Mouse (Mus musculus) adrenal gland, adult 18-20 months (tissue): Measurements from ENCODE around the gene Misp. TPM values are rescaled to one million over a fixed set of nuclear protein-coding genes. Genes with fewer than 3 reads are reported as not detected.
A peak's percentile ranks its signal among the peaks of the same experiment; 100 is the strongest.

Source experiments
- DNase-seq, 2 experiments: peaks; one replicate each; pipeline ENCODE4 v3.0.0; 2021 to 2022; ENCODE audit warnings: low spot score in 2 of 2
- microRNA-seq, 2 experiments: library from miRNA; unstranded; fragments of <30 nt; microRNA quantifications; one replicate each; pipeline ENCODE4 v1.2.0; 2021; ENCODE audit warnings: borderline number of aligned reads in 2 of 2
- total RNA-seq, 2 experiments: library from RNA; stranded (reverse); gene quantifications; 1 replicate in 1 of 2; 2 replicates in 1 of 2; pipeline ENCODE4 v1.2.3; 2021

Gene Misp
- total RNA-seq, 2 experiments from 2014 or later, result 0.60 to 0.74 TPM

DNA sequence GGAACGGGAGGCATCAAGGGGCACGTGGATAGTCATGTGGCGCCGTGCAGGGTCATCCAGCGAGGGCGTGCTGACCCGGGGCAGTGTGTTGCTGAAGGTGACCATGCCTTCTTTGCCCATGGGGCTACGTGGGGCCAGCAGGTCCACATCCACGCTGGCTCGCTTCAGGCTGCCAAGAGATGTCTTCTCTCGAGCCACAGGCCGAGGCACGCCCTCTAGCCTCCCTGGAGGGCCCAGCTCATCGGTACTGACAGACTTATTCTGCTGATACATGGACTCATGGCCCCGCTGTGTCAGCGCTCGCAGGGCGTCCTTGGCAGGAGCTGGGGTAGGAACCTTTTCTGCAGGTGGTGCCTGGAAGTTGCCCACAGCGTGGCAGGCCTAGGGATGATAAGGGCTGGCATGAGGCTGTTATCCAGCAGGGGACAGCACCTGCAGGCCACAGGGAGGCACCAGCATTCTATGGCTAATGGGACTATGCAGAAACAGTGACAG lies 45.1 kb downstream of the Misp start:
- peak in 1 of 2 experiments; percentile 35 for DNase-seq

DNA sequence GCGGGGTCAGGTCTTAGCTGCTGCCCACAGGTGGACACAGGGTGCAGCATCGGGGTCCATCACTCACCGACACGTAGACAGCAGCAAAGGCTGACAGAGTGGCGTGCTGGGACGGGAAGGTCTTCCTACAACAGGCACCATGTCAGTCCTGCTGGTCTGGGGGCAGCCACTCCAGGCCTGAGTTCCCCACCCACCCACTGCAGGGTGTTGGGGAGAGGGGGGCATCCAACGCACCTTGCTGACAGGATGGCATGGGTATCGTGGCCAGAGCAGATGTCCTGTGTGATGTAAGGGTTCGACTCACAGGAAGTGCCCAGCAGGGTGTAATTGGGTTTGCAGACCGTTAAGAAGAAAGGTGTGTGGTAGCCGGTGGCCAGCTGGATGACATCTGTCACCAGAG lies 45.8 kb downstream of the Misp start:
- DNase-seq, result no peak

DNA sequence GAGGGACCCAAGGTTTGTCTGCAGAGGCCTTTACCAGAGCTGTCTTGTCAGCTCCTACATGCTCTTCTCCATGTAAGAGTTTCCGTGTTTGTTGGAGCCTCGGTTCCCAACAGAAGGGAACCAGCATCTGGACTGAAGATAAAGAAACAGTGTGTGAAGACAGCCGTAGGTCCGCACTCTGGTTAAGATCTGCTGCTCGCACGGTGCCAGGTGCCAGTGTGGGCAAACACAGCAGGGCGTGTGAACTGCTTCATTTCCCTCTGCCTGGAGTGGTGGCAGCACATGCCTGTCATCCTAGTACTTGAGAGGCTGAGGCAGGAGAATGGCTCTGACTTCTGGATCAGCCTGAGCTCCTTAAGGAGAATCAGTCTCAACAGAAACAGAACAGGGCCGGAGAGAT lies 51.1 kb downstream of the Misp start:
- no peak for DNase-seq

DNA sequence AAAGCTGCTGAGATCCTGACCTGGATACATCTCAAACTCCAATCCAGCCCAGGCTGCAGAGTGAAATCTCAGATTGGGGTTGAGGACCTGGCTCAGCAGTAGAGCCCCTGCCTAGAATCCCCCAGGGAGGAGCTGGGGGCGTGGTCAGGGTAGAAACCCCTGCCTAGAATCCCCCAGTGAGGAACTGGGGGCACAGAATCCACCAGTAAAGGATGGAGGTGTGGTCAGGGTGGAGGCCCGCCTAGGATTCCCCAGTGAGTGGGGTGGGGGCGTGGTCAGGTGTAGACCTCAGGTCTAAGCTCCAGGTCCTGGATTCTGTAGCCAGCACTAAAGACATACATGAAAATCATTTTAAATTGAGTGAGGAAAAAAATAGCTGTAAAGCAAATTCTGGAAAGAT lies 52.1 kb downstream of the Misp start:
- DNase-seq, result no peak

- no peak for DNase-seq
These were observed 52.5 kb downstream of the Misp start for GRCm38 (mm10) chr10:79873313-79873712.

- no peak for DNase-seq
These were observed 53.0 kb downstream of the Misp start for GRCm38 (mm10) chr10:79873715-79874289.

- no peak for DNase-seq
These were observed 53.6 kb downstream of the Misp start, which contains the start of the genes Prtn3 and Plppr3 for GRCm38 (mm10) chr10:79874290-79874862. TSS of gene Prtn3 (plus strand) at chr10:79874476. TSS of gene Plppr3 (minus strand) at chr10:79874634.

- no peak for DNase-seq
These were observed 56.4 kb downstream of the Misp start for GRCm38 (mm10) chr10:79877174-79877573.

DNA sequence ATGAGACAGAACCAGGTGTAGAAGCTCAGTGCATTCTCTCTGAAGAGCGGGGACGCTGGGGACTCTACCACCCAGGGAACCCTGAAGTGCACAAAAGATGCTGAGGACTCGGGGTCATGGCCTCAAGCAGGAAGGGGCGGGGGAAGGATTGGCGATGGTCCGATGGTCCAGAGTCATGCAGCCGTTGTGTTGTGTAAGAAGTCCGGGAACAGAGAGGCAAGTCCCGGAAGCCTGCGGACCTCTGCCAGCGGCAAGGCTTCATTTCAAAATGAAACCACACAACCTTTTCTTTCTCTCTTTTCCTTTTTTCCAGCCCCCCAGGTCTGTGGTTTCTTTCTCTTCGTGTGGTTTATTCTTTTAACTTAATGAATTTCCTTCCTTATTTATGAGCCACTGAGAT lies 57.0 kb downstream of the Misp start:
- no peak for DNase-seq

DNA sequence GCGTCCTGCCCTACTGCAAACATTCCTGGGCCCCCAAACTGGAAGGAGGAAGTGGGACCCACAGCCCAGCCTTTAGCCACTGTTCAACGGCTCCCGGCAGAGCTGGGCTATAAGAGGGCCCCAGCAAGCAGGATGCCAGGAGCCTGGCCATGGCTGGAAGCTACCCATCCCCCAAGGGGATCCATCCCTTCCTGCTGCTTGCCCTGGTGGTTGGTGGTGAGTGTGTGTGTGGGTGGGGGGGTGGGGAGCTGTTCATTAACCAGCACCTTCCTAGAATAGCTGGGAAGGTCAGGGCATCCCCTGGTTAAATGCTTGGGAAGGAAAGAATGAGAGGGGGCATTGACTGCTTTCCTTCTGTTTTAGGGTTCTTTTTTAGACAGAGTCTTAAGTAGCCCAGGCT lies 58.7 kb downstream of the Misp start:
- DNase-seq, result no peak

Small RNA genes within 50 kb of the gene (microRNA-seq; reads per million reads assigned to microRNA genes)
- 0 reads per million in 2 experiments for gene Mir6910

Other genes starting within 250 kb of the Misp start
- not detected for gene Theg, start 233.7 kb upstream of the Misp start, total RNA-seq
- gene C2cd4c, start 207.0 kb upstream of the Misp start, total RNA-seq, result under 1 TPM; 0.07 to 0.13 TPM
- gene Shc2, start 183.1 kb upstream of the Misp start, total RNA-seq, result 1 to 10 TPM; 3.3 to 5.9 TPM
- gene Odf3l2, start 175.3 kb upstream of the Misp start, total RNA-seq, result not detected
- not detected for gene Madcam1, start 156.4 kb upstream of the Misp start, total RNA-seq
- 10 to 100 TPM; 29.6 to 34.4 TPM for gene Tpgs1, start 151.6 kb upstream of the Misp start, total RNA-seq
- 100 to 1,000 TPM in 1 of 2 experiments, 10 to 100 TPM in 1; 87.6 to 120 TPM for gene Cdc34, start 138.8 kb upstream of the Misp start, total RNA-seq
- 1 to 10 TPM; 1.2 to 1.3 TPM for gene Gzmm, start 132.0 kb upstream of the Misp start, total RNA-seq
- gene Bsg, start 116.5 kb upstream of the Misp start, total RNA-seq, result 100 to 1,000 TPM; 618 to 637 TPM
- 1 to 10 TPM; 6.1 to 9.4 TPM for gene Hcn2, start 104.4 kb upstream of the Misp start, total RNA-seq
- 10 to 100 TPM; 53.0 to 59.0 TPM for gene Polrmt, start 74.4 kb upstream of the Misp start, total RNA-seq
- gene Fgf22, start 65.9 kb upstream of the Misp start, total RNA-seq, result under 1 TPM in 1 of 2 experiments, not detected in 1; 0.13 TPM
- 10 to 100 TPM; 47.4 to 51.1 TPM for gene Rnf126, start 54.0 kb upstream of the Misp start, total RNA-seq
- 10 to 100 TPM; 11.0 to 28.5 TPM for gene Fstl3, start 43.7 kb upstream of the Misp start, total RNA-seq
- not detected for gene Prss57, start 30.0 kb upstream of the Misp start, total RNA-seq
- 10 to 100 TPM; 59.4 to 62.2 TPM for gene Palm, start 27.4 kb upstream of the Misp start, total RNA-seq
- gene Ptbp1, start 33.4 kb downstream of the Misp start, total RNA-seq, result 100 to 1,000 TPM; 301 to 357 TPM
- 1 to 10 TPM in 1 of 2 experiments, not detected in 1; 1.1 TPM for gene Prtn3, start 53.5 kb downstream of the Misp start, total RNA-seq
- 1 to 10 TPM; 1.4 to 2.8 TPM for gene Plppr3, start 53.6 kb downstream of the Misp start, total RNA-seq
- gene Elane, start 65.3 kb downstream of the Misp start, total RNA-seq, result not detected
- gene Cfd, start 69.9 kb downstream of the Misp start, total RNA-seq, result 1,000 to 10,000 TPM; 1,757 to 2,495 TPM
- 10 to 100 TPM; 32.7 to 40.7 TPM for gene Med16, start 87.9 kb downstream of the Misp start, total RNA-seq
- not detected for gene Gm26602, start 89.9 kb downstream of the Misp start, total RNA-seq
- gene Kiss1r, start 96.0 kb downstream of the Misp start, total RNA-seq, result 1 to 10 TPM; 1.0 to 2.2 TPM
- gene R3hdm4, start 100.2 kb downstream of the Misp start, total RNA-seq, result 100 to 1,000 TPM in 1 of 2 experiments, 10 to 100 TPM in 1; 92.0 to 107 TPM
- 1 to 10 TPM; 3.6 to 4.3 TPM for gene Arid3a, start 106.1 kb downstream of the Misp start, total RNA-seq
- gene Wdr18, start 139.2 kb downstream of the Misp start, total RNA-seq, result 10 to 100 TPM; 37.2 to 40.1 TPM
- under 1 TPM in 1 of 2 experiments, not detected in 1; 0.19 TPM for gene Grin3b, start 149.7 kb downstream of the Misp start, total RNA-seq
- gene Tmem259, start 163.3 kb downstream of the Misp start, total RNA-seq, result 100 to 1,000 TPM; 140 to 144 TPM
- gene Cnn2, start 167.6 kb downstream of the Misp start, total RNA-seq, result 10 to 100 TPM; 28.5 to 49.0 TPM
- gene Abca7, start 175.5 kb downstream of the Misp start, total RNA-seq, result 10 to 100 TPM; 20.6 to 22.3 TPM
- 1 to 10 TPM; 5.5 to 7.3 TPM for gene Arhgap45, start 195.7 kb downstream of the Misp start, total RNA-seq
- gene Polr2e, start 218.8 kb downstream of the Misp start, total RNA-seq, result 10 to 100 TPM; 86.3 to 94.3 TPM
- 1,000 to 10,000 TPM; 1,091 to 1,886 TPM for gene Gpx4, start 226.2 kb downstream of the Misp start, total RNA-seq